Mouse (Mus musculus) heart, embryonic 14.5 days (tissue): Measurements from ENCODE around the gene Cdc123. TPM values are rescaled to one million over a fixed set of nuclear protein-coding genes. Genes with fewer than 3 reads are reported as not detected.

Source experiments
- ATAC-seq: fragments of 200-750 bp; cut with Nextera tagmentation; 2 replicates; pipeline ENCODE4 v1.8.0; 2017; ENCODE audit warnings: low read depth, moderate TSS enrichment; ENCODE audit not compliant: insufficient number of reproducible peaks, insufficient read depth, low FRiP score
- H3K27ac ChIP-seq, 2 experiments: fragments of 200-500 bp in 1 of 2; fragments of 300-500 bp in 1 of 2; sonication (generic) in 1 of 2; replicated peaks in 1 of 2; 2 replicates each; pipeline ENCODE4 v1.5.1; 2012 to 2014; ENCODE audit warnings: low read depth in 2 of 2, low read length in 2 of 2, control low read depth in 1 of 2, mild to moderate bottlenecking in 1 of 2, mixed read lengths in 1 of 2; ENCODE audit not compliant: control insufficient read depth in 1 of 2, insufficient read depth in 1 of 2
- H3K27me3 ChIP-seq: fragments of 300-500 bp; sonication (generic); 2 replicates; pipeline ENCODE4 v1.6.1; 2014; ENCODE audit warnings: mild to moderate bottlenecking, low read length, control low read depth; ENCODE audit not compliant: control insufficient read depth, insufficient read depth
- H3K36me3 ChIP-seq: fragments of 300-500 bp; sonication (generic); 2 replicates; pipeline ENCODE4 v1.6.1; 2014; ENCODE audit warnings: mild to moderate bottlenecking, control low read depth, low read length, mixed read lengths; ENCODE audit not compliant: control insufficient read depth, insufficient read depth
- H3K4me1 ChIP-seq, 2 experiments: fragments of 200-500 bp in 1 of 2; fragments of 300-500 bp in 1 of 2; sonication (generic) in 1 of 2; 2 replicates each; pipeline ENCODE4 v1.6.1; 2012 to 2014; ENCODE audit warnings: low read length in 2 of 2, control low read depth in 1 of 2, mixed read lengths in 1 of 2; ENCODE audit not compliant: control insufficient read depth in 2 of 2, insufficient read depth in 2 of 2
- H3K4me2 ChIP-seq: fragments of 300-500 bp; sonication (generic); 2 replicates; pipeline ENCODE4 v1.6.1; 2014; ENCODE audit warnings: mild to moderate bottlenecking, low read length
- H3K4me3 ChIP-seq, 2 experiments: fragments of 200-500 bp in 1 of 2; fragments of 300-500 bp in 1 of 2; sonication (generic) in 1 of 2; 2 replicates each; pipeline ENCODE4 v1.5.1; 2012 to 2014; ENCODE audit warnings: low read length in 2 of 2, mild to moderate bottlenecking in 2 of 2, control low read depth in 1 of 2, low read depth in 1 of 2, moderate library complexity in 1 of 2; ENCODE audit not compliant: control insufficient read depth in 1 of 2, insufficient read depth in 1 of 2
- H3K9ac ChIP-seq: fragments of 300-500 bp; sonication (generic); 2 replicates; pipeline ENCODE4 v1.6.1; 2014; ENCODE audit warnings: mild to moderate bottlenecking, low read length
- H3K9me3 ChIP-seq: fragments of 300-500 bp; sonication (generic); 2 replicates; pipeline ENCODE4 v1.6.1; 2016; ENCODE audit warnings: low read length, control low read depth; ENCODE audit not compliant: control insufficient read depth
- WGBS: fragments of 180-500 bp; shearing (Covaris S2); extraction: QIAGEN DNeasy Blood & Tissue Kit; methylation state at CpG from one replicate; pipeline ENCODE4 v1.1.7; 2014; 5-methylcytosine and 5-hydroxymethylcytosine counted together
- polyA plus RNA-seq: library from polyadenylated mRNA; unstranded; fragments of >200 nt; fragmentation: Nextera tagmentation; extraction: Ambion mirVana; gene quantifications from 2 replicates; pipeline ENCODE4 v1.2.1, GENCODE M21; 2014

Gene Cdc123
- polyA plus RNA-seq, 1 experiment from 2014 or later: 189 TPM

DNA sequence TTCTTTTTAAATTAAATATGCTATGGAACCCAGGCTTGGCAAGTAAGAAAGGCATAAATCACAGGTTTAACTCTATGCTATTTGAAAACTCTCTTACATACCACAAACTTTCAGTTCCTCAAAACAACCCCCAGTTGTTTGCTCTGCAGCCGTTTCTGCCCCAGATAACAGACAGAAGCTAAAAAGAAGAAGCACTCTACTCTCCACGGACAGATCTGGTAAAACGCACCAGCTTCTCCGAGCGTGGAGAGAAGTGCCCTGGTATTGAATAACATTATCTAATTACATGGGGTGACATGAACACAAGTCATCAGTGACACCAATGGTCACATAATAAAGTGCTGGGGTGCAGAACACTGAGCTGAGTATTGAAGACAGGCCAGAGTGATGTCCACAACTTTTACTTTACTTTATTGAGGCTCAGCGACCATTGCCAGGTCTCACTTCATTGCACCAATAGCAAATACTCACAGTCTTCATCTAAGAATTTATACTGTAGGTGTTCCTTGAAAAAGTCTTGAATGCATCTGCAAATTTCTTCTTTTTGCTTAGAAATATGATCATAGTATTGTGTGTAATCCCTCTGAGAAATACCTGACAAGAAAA lies 40.4 kb downstream of the Cdc123 start:
- H3K9ac ChIP-seq: no peak overlapping the region
- H3K36me3 ChIP-seq: peaks cover 47% of the 10 kb centered on the region
- WGBS: 89% methylated on average over 6 of the region's 6 CpGs
- no peaks in the 10 kb centered on the region for H3K27me3 ChIP-seq
- no peak overlapping the region for H3K4me2 ChIP-seq
- ATAC-seq: no peak
- H3K4me3 ChIP-seq: no peak overlapping the region
- peaks cover 0 to 4% of the 10 kb centered on the region in 2 experiments; a peak in 1 of 4 replicates for H3K4me1 ChIP-seq
- H3K27ac ChIP-seq: no peak overlapping the region
- no peaks in the 10 kb centered on the region for H3K9me3 ChIP-seq

DNA sequence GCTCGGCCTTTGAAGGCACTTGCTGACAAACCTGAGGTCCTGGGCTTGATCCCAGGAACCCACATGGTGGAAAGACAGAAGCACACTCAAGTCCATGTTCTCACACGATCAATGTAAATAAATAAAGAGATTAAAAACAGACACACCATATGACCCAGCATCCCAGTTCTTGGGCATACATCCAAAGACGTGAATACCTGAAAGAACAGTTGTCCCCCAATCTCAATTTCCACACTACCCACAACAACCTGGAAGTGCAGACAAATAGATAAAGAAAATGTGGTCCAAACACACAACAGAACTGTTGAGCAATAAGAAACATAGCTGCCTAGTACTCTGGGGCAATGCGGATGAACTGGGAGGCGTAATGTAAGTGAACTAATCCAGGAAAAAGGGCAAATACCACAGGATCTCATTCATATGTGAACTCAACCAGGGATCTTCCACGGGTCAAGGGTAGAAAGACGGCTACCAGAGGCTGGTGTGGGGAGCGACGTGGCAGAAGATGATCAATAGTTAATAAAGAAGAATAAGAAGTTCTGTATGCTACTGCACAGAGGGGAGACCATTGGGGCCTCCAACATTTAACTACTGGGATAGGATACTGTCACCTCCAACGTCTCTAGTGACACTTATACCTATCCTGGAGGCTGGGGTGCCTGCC lies 42.9 kb downstream of the Cdc123 start:
- 89% methylated on average over 10 of the region's 10 CpGs for WGBS
- Histone ChIP-seq H3K27me3 (no peaks in the 10 kb centered on the region), H3K4me3 (no peak overlapping the region), H3K4me1 (peaks cover 4 to 9% of the 10 kb centered on the region in 2 experiments; a peak in 2 of 4 replicates), H3K36me3 (peaks cover 42% of the 10 kb centered on the region), H3K9me3 (no peaks in the 10 kb centered on the region), H3K4me2 (no peak overlapping the region), H3K27ac (no peak overlapping the region), H3K9ac (no peak overlapping the region)
- no peak for ATAC-seq

DNA sequence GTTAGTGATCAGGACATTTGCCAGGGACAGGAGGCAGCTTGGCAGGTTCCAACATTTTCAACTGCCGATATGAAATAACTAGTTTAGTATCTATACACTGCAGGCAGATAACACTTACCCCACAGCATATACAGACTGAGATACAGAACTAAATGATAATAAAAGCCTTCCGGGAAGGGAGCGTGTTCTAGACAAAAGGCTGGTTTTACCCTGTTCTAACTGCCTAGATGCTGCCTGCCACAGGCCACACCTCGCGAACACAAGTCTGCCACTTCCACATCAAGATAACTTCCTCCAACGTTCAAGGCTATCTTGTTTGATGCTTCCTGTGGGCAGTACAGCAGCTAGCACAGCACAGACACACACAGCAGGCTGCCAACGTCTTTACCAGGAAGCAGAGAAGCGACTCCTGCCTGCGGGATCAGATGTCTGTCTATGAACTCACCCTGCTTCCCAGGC lies 43.8 kb downstream of the Cdc123 start:
- Histone ChIP-seq H3K27me3 (no peaks in the 10 kb centered on the region), H3K4me1 (peaks cover 4 to 9% of the 10 kb centered on the region in 2 experiments; a peak in 2 of 4 replicates), H3K36me3 (peaks cover 48% of the 10 kb centered on the region), H3K9me3 (no peaks in the 10 kb centered on the region), H3K9ac (no peak overlapping the region), H3K4me2 (no peak overlapping the region), H3K27ac (no peak overlapping the region), H3K4me3 (no peak overlapping the region)
- 65% methylated on average over 9 of the region's 9 CpGs for WGBS
- no peak for ATAC-seq

DNA sequence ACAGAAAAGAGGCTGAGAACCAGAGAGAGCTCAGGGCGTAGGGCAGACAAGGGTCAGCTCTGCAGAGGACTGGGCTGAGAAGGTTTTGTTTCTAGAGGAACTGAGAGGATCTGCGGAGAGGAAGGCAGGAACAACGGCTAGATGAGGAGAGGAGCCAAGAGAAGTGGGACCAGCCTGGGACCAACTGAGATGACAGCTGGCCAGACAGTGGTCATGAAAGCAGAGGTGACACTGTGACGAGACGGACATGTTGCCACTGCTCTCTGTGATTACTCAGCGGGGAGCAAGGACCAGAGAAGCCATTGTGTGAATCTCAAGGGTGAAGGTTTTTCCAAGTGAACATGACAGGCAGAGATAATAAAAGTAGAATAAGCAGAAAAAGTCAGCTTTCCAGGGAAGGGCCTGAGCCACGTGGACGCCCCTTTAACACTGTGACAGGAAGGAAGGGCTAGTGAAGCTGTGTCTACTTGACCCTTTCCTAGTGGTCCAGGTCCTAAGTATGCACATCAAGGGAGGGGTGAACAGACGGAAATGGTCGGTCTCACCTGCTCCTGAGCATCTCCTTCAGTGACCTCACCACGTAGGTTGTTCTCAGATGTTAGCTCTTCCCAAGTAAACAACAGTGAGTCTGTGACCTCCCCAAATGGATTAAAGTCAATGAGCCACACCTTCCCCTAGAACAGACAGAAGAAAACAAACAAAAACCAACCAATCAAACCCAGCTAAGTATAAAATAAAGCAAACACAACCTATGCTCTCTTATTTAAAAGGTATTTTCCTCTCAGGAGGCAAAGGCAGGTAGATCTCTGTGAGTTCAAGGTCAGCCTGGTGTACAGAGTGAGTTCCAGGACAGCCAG lies 46.9 kb downstream of the Cdc123 start:
- WGBS: 73% methylated on average over 11 of the region's 11 CpGs
- no peak overlapping the region for H3K9ac ChIP-seq
- H3K4me1 ChIP-seq: peaks cover 4 to 9% of the 10 kb centered on the region in 2 experiments; a peak in 2 of 4 replicates
- no peak overlapping the region for H3K4me2 ChIP-seq
- no peaks in the 10 kb centered on the region for H3K27me3 ChIP-seq
- no peaks in the 10 kb centered on the region for H3K9me3 ChIP-seq
- no peak overlapping the region for H3K27ac ChIP-seq
- no peak overlapping the region for H3K4me3 ChIP-seq
- no peak for ATAC-seq
- H3K36me3 ChIP-seq: peaks cover 58% of the 10 kb centered on the region

DNA sequence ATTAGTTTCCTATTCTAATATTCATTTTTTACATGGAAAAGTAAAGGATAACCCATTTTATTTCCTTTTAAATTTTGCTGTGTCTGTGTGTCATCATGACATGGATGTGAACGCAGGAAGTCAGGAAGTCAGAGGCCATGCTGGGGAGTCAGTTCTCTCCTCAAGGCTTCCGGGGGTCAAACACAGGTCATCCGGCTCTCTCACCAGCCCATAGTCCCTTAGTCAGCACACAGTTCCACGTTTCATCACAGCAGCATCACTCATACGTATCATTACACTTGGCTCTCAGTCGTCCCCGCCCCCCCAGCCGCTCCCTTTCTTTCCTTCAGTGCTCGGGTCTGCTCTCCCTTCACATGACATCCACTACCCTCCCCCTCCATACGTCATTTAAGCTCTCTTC lies 51.2 kb downstream of the Cdc123 start:
- Histone ChIP-seq H3K27ac (no peak overlapping the region), H3K9ac (no peak overlapping the region), H3K4me2 (no peak overlapping the region), H3K4me1 (peaks cover 0 to 4% of the 10 kb centered on the region in 2 experiments; a peak in 2 of 4 replicates), H3K4me3 (no peak overlapping the region), H3K36me3 (peaks cover 47% of the 10 kb centered on the region), H3K27me3 (no peaks in the 10 kb centered on the region), H3K9me3 (no peaks in the 10 kb centered on the region)
- ATAC-seq: no peak
- WGBS: 94% methylated on average over 10 of the region's 10 CpGs

DNA sequence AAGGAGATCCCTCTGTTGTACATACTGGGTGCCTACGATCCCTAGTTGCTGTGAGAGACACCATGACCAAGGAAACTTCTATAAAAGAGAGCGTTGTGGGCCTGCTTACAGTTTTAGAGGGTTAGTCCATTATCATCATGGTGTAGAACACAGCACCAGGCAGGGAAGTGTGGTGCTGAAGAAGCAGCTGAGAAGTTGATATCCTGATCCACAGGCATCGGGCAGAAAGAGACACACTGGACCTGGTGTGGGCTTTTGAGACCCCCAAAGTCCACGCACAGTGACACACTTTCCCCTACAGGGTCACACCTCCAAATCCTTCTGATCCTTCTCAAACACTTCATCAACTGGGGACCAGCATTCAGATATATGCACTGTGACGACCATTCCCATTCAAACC lies 52.9 kb downstream of the Cdc123 start:
- no peak for ATAC-seq
- H3K9me3 ChIP-seq: no peaks in the 10 kb centered on the region
- WGBS: 91% methylated on average over 5 of the region's 5 CpGs

DNA sequence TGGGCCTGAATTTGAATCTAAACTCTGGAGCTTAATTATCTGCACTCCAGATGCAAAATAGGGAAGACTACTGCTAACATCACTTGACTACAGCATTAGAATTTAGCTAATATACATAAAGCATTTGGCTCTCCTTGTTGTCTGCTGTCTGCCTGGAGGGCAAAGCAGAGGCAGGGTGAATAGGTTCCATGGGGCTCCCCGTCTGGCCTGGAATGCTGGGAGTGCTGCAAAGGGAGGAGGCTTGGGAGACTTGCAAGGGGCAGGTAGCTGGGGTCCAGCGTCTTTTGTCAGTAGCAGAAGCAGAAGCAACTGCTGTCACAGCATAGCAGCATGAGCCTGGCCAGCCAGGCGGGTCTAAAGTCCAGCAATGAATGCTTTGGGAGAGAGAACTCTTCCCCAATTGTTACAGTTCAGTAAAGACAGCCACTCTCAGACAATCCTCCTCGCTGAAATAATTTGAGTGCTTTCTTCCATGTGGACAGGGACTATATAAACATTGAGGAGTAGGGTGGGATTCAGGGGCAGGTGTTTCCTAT lies 55.3 kb downstream of the Cdc123 start:
- Histone ChIP-seq H3K4me3 (no peak overlapping the region), H3K36me3 (peaks cover 10% of the 10 kb centered on the region), H3K4me1 (no peaks in the 10 kb centered on the region), H3K4me2 (no peak overlapping the region), H3K27ac (no peak overlapping the region), H3K27me3 (no peaks in the 10 kb centered on the region), H3K9me3 (no peaks in the 10 kb centered on the region), H3K9ac (no peak overlapping the region)
- ATAC-seq: no peak
- WGBS: 33% methylated on average over 4 of the region's 4 CpGs

More for the DNA sequence above, 52.9 kb downstream of the Cdc123 start:
- no peak overlapping the region for H3K27ac ChIP-seq
- no peaks in the 10 kb centered on the region for H3K27me3 ChIP-seq
- no peaks in the 10 kb centered on the region for H3K4me1 ChIP-seq
- peaks cover 34% of the 10 kb centered on the region for H3K36me3 ChIP-seq
- no peak overlapping the region for H3K9ac ChIP-seq
- H3K4me2 ChIP-seq: no peak overlapping the region
- no peak overlapping the region for H3K4me3 ChIP-seq
